Mouse (Mus musculus) kidney, postnatal 0 days (tissue): ENCODE measurements around the gene Zfp445. TPM values are rescaled to one million over a fixed set of nuclear protein-coding genes. Genes with fewer than 3 reads are reported as not detected.
A peak's percentile ranks its signal among the peaks of the same experiment; 100 is the strongest.

Experiments used
- ATAC-seq: fragments of 200-750 bp; cut with Nextera tagmentation; replicated peaks from 2 replicates; pipeline ENCODE4 v1.8.0; 2017; ENCODE audit warnings: low read depth, moderate number of reproducible peaks, moderate TSS enrichment, moderate library complexity; ENCODE audit not compliant: low FRiP score
- DNase-seq: peaks from one replicate; pipeline ENCODE4 v3.0.0-alpha.2; 2016; ENCODE audit warnings: low spot score
- H3K27ac ChIP-seq: fragments of 300-500 bp; sonication (generic); 2 replicates; pipeline ENCODE4 v1.5.1; 2014; ENCODE audit warnings: mild to moderate bottlenecking
- H3K27me3 ChIP-seq: fragments of 300-500 bp; sonication (generic); 2 replicates; pipeline ENCODE4 v1.6.1; 2014; ENCODE audit warnings: low read length, mixed read lengths; ENCODE audit not compliant: insufficient read depth
- H3K36me3 ChIP-seq: fragments of 300-500 bp; sonication (generic); 2 replicates; pipeline ENCODE4 v1.6.1; 2014; ENCODE audit warnings: low read length, mixed read lengths; ENCODE audit not compliant: insufficient read depth
- H3K4me1 ChIP-seq: fragments of 300-500 bp; sonication (generic); replicated peaks from 2 replicates; pipeline ENCODE4 v1.6.1; 2014; ENCODE audit warnings: antibody characterized with exemption, low read length, mixed read lengths; ENCODE audit not compliant: insufficient read depth
- H3K4me2 ChIP-seq: fragments of 300-500 bp; sonication (generic); 2 replicates; pipeline ENCODE4 v1.6.1; 2014; ENCODE audit warnings: mild to moderate bottlenecking, low read length, moderate library complexity, mixed read lengths
- H3K4me3 ChIP-seq: fragments of 300-500 bp; sonication (generic); replicated peaks from 2 replicates; pipeline ENCODE4 v1.5.1; 2014; ENCODE audit warnings: low read depth, low read length
- H3K9ac ChIP-seq: fragments of 300-500 bp; sonication (generic); 2 replicates; pipeline ENCODE4 v1.6.1; 2014; ENCODE audit warnings: low read depth, low read length
- H3K9me3 ChIP-seq: fragments of 300-500 bp; sonication (generic); replicated peaks from 2 replicates; pipeline ENCODE4 v1.6.1; 2016; ENCODE audit warnings: low read length, inconsistent platforms, mixed read lengths
- CTCF ChIP-seq: IDR thresholded peaks from 2 replicates; pipeline ENCODE4 v1.5.1; 2016; ENCODE audit warnings: antibody characterized with exemption, low read depth, mild to moderate bottlenecking, moderate library complexity
- WGBS: fragments of 180-500 bp; shearing (Covaris S2); extraction: QIAGEN DNeasy Blood & Tissue Kit; methylation state at CpG from one replicate; pipeline ENCODE4 v1.1.7; 2014; 5-methylcytosine and 5-hydroxymethylcytosine counted together
- polyA plus RNA-seq: library from polyadenylated mRNA; unstranded; fragments of >200 nt; fragmentation: Nextera tagmentation; extraction: Ambion mirVana; gene quantifications from 2 replicates; pipeline ENCODE4 v1.2.1, GENCODE M21; 2015

The Zfp445 gene
- polyA plus RNA-seq: 33.0 and 35.0 TPM in 2 replicates

GRCm38 (mm10) chr9:122865697-122866166, at the start of gene Zfp445:
TSS of gene Zfp445 (minus strand) at chr9:122866006.
- Histone ChIP-seq H3K4me1 (peaks cover 8% of the 10 kb centered on the region), H3K9me3 (peaks cover 8% of the 10 kb centered on the region; the same call in 1 of the 2 replicates), H3K4me2 (peak within 1 kb of the TSS; percentile 66), H3K27me3 (no peaks in the 10 kb centered on the region), H3K9ac (peak within 1 kb of the TSS; percentile 88), H3K27ac (peak within 1 kb of the TSS; percentile 82), H3K4me3 (peak within 1 kb of the TSS; percentile 69), H3K36me3 (peaks cover 17% of the 10 kb centered on the region)
- peak; percentile 95 for DNase-seq
- under 1% methylated on average over 34 of the region's 34 CpGs for WGBS
- peak; percentile 88 for ATAC-seq
- no peak for TF ChIP-seq CTCF

GRCm38 (mm10) chr9:122902717-122903535, 37.1 kb upstream of the Zfp445 start:
- 11% methylated on average over 32 of the region's 32 CpGs for WGBS
- no peaks in the 10 kb centered on the region for H3K27me3 ChIP-seq
- no peaks in the 10 kb centered on the region for H3K9me3 ChIP-seq
- H3K9ac ChIP-seq: peak overlapping the region; percentile 75
- peak overlapping the region; percentile 55 for H3K4me3 ChIP-seq
- no peak for TF ChIP-seq CTCF
- ATAC-seq: peak; percentile 99
- H3K27ac ChIP-seq: no peak overlapping the region
- peak overlapping the region; percentile 78 for H3K4me2 ChIP-seq
- 0 out of 2 replicates have a peak, but pooled peaks cover 2% of the 10 kb centered on the region for H3K4me1 ChIP-seq
- peak; percentile 96 for DNase-seq
- no peaks in the 10 kb centered on the region for H3K36me3 ChIP-seq

- TF ChIP-seq CTCF: no peak
- Histone ChIP-seq H3K9me3 (no peaks in the 10 kb centered on the region), H3K4me2 (no peak overlapping the region), H3K27ac (no peak overlapping the region), H3K36me3 (no peaks in the 10 kb centered on the region), H3K4me3 (no peak overlapping the region), H3K9ac (no peak overlapping the region), H3K27me3 (no peaks in the 10 kb centered on the region), H3K4me1 (0 out of 2 replicates have a peak, but pooled peaks cover 2% of the 10 kb centered on the region)
- whole genome bisulfite sequencing: 91% methylated on average over 2 of the region's 2 CpGs
- DNase-seq (no peak), ATAC-seq (no peak)
Observed at GRCm38 (mm10) chr9:122901047-122901446, 35.2 kb upstream of the Zfp445 start.

DNA sequence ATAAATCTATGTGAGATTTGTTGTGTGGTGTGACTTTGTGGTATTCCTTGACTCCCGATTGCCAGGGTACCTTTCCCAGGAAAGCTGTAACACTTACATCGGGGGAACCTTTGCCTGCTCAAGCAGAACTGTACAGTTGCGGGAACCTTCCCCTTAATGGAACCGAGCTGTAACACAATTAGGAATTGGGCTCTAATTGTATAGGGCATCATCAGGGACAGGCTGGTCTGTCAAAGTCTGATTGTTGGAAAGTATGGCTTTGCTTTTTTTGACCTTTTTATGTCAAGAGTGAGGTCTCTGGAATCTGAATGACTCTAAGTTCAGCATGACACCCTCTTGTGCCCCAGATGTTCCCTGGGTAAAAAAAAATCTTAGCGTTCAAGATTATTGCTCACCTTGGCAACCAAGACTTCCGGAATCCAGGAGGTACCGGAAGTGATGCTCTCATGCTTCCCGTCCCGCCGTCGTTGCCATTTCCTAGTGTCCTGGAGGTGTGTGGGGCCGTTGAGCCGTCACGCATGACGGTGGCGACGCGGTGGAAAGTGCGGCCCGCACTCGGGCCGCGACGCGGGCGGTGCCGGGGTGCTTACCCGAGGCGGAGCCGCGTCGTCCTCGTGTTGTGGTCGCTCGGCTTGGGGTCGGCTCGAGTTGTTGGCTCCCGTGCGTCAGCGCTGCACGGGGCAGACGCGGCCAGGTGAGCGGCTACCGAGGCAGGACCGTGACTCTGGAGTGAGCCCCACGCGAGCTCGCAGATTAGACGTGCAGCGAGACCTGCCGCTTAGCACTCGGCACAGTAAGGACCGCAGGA, 20.8 kb upstream of the Zfp445 start:
- ATAC-seq: peak; percentile 86
- 6% methylated on average over 54 of the region's 54 CpGs for WGBS
- H3K4me2 ChIP-seq: peak overlapping the region; percentile 93
- H3K4me3 ChIP-seq: peak overlapping the region; percentile 75
- H3K27me3 ChIP-seq: no peaks in the 10 kb centered on the region
- no peaks in the 10 kb centered on the region for H3K4me1 ChIP-seq
- no peaks in the 10 kb centered on the region for H3K9me3 ChIP-seq
- peak overlapping the region; percentile 79 for H3K9ac ChIP-seq
- peak overlapping the region; percentile 54; the same call in 1 of the 2 replicates for H3K27ac ChIP-seq
- no peak for TF ChIP-seq CTCF
- H3K36me3 ChIP-seq: peaks cover 3% of the 10 kb centered on the region; the same call in 1 of the 2 replicates
- peak; percentile 80 for DNase-seq

DNA sequence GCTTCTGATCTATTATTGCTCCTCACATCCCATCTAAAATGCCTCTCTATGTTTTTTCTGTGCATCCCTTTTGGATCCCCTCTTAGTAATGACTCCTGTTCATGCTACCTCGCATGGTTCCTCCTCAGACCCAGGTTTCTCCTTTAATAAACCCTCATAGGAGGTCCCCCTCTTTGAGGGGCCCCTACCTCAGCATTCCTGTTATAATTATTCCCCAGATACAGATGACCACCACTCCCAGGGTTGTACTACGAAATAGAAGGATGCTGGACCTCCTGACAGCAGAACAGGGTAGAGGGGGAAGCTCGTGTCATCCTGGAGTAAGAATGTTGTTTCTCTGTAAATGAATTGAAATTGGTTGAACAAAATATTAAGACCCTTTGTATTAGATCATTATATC, 19.6 kb upstream of the Zfp445 start, which contains the start of gene Zkscan7:
Gene Zkscan7 (plus strand): TSS at position 301 of the 400 bp plus-strand sequence.
- Histone ChIP-seq H3K27ac (0 out of 2 replicates have a peak within 1 kb of the TSS, but pooled peaks have one; percentile 54), H3K4me1 (no peaks in the 10 kb centered on the region), H3K9ac (0 out of 2 replicates have a peak within 1 kb of the TSS, but pooled peaks have one; percentile 79), H3K36me3 (peaks cover 3% of the 10 kb centered on the region; the same call in 1 of the 2 replicates), H3K4me3 (peak within 1 kb of the TSS; percentile 75), H3K27me3 (no peaks in the 10 kb centered on the region), H3K4me2 (peak within 1 kb of the TSS; percentile 93), H3K9me3 (no peaks in the 10 kb centered on the region)
- no peak for TF ChIP-seq CTCF
- DNase-seq (no peak), ATAC-seq (no peak)
- WGBS: 87% methylated on average over 3 of the region's 3 CpGs

DNA sequence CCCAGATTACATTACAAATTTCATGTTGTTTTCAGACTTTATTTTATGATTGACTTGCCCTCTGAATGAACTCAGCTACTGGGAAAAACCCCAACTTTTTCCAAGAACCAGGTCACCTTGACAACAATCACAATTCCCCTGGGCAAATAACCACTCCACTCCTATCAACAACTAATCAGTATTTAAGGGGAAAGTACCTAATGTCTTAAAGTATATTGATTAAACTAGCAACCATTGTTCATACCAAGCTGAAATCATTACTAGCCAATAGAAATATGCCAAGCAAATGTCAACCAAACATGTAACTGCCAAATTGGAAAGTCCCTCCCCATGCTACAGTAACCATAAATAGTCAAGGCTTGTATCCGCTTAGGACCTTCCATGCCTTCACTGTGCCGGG, 9.3 kb upstream of the Zfp445 start:
- Histone ChIP-seq H3K27me3 (no peaks in the 10 kb centered on the region), H3K9me3 (no peaks in the 10 kb centered on the region), H3K4me3 (no peak overlapping the region), H3K27ac (no peak overlapping the region), H3K4me2 (no peak overlapping the region), H3K36me3 (no peaks in the 10 kb centered on the region), H3K4me1 (no peaks in the 10 kb centered on the region), H3K9ac (no peak overlapping the region)
- no peak for ATAC-seq
- TF ChIP-seq CTCF: no peak
- 86% methylated on average over 2 of the region's 2 CpGs for WGBS
- no peak for DNase-seq
